Mouse (Mus musculus): Measurements from ENCODE around the gene Catsperd.

DNA sequence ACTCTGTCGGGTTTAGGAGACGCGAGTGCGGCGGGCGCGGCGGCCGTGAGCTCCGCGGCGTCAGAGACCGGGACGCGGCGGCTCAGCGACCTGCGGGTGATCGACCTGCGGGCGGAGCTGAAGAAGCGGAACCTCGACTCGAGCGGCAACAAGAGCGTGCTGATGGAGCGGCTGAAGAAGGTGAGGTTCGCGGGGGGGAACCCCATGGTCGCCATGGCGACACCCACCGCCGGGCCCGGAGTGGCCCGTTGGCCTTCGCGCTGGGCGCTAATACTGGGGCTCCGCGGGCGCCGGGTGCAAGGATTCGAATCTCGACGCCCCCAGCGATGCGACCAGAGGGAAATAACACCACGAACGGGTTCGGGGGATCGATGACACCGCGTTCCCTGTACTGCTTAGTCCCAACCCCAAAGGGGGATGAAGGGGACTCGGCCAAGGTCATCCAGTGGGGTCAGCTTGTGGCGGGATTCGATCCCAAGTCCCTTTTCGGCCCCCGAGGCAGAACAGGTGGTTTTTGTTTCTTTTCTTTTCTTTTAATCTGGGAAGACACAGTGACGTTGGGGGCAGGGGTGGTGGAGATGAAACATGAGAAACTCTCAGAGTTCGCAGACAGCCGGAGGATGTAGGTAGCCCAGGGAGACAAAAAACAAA lies 42.6 kb upstream of the Catsperd start:
- TF ChIP-seq EP300 (IDR thresholded peaks at IDR 0.05; ENCODE audit: insufficient read depth, low read depth, low read length) (no peak), CTCF (IDR thresholded peaks at IDR 0.05; ENCODE audit: low read depth, low read length) (no peak)
